Mouse (Mus musculus) kidney, adult 2 months (tissue): ENCODE results near the gene Gm45140. TPM values are rescaled to one million over a fixed set of nuclear protein-coding genes. Genes with fewer than 3 reads are reported as not detected.
A peak's percentile ranks its signal among the peaks of the same experiment; 100 is the strongest.

Experiments used
- DNase-seq: peaks from one replicate; pipeline ENCODE4 v3.0.0; 2021
- H3K27ac ChIP-seq: fragments of 200-500 bp; 2 replicates; pipeline ENCODE4 v1.5.1; 2012; ENCODE audit warnings: low read depth, low read length, control low read depth, inconsistent platforms; ENCODE audit not compliant: insufficient read depth
- H3K27me3 ChIP-seq: fragments of 200-500 bp; replicated peaks from 2 replicates; pipeline ENCODE4 v1.6.1; 2012; ENCODE audit warnings: mild to moderate bottlenecking, moderate library complexity, low read length, inconsistent platforms; ENCODE audit not compliant: control insufficient read depth, insufficient read depth
- H3K36me3 ChIP-seq: fragments of 200-500 bp; 2 replicates; pipeline ENCODE4 v1.6.1; 2012; ENCODE audit warnings: mild to moderate bottlenecking, moderate library complexity, low read length, inconsistent platforms; ENCODE audit not compliant: control insufficient read depth, insufficient read depth
- H3K4me1 ChIP-seq: fragments of 200-500 bp; 2 replicates; pipeline ENCODE4 v1.6.1; 2011; ENCODE audit warnings: low read length; ENCODE audit not compliant: control insufficient read depth, insufficient read depth
- H3K4me3 ChIP-seq: fragments of 200-500 bp; 2 replicates; pipeline ENCODE4 v1.5.1; 2011; ENCODE audit warnings: mild to moderate bottlenecking, low read depth, low read length, control low read depth; ENCODE audit not compliant: insufficient read depth
- CTCF ChIP-seq: fragments of 200-500 bp; conservative IDR thresholded peaks from 2 replicates; pipeline ENCODE4 v1.5.1; 2011; ENCODE audit warnings: low read depth, mild to moderate bottlenecking, control low read depth, low read length, moderate library complexity, mixed read lengths; ENCODE audit not compliant: insufficient read depth, insufficient read length
- POLR2A ChIP-seq: fragments of 200-500 bp; IDR thresholded peaks from one replicate; pipeline ENCODE4 v1.6.1; 2011; ENCODE audit warnings: low read depth, low read length, control low read depth
- WGBS: fragments of 180-500 bp; shearing (Covaris S2); methylation state at CpG from one replicate; pipeline ENCODE4 v1.1.7; 2018; 5-methylcytosine and 5-hydroxymethylcytosine counted together
- polyA plus RNA-seq: library from polyadenylated mRNA; depleted of rRNA; stranded (reverse); fragments of >200 nt; gene quantifications from 2 replicates; pipeline ENCODE4 v1.2.3, GENCODE M21; 2012

Gene Gm45140
- polyA plus RNA-seq, 1 experiment: 0.77 TPM

DNA sequence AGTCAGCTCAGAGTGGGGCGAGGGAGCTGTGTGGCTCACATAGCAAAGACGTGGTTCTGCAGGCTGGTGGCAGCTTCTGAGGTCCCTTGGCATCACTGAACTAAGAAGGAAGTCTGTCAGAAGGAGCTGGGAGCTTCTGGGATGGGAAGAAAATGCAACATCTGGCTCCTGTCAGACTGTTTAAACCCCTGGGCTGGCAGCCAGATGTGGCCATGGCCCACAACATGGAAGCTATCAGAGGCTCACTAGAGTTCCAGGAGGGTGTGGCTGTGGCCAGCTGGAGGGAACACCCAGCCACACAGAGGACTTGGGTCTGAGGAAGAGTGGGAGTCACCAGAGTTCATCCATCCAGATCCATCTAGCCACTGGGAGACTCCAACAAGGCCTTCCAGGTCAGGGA is 88.7 kb downstream of the Gm45140 start:
- Histone ChIP-seq H3K36me3 (no peaks in the 10 kb centered on the region), H3K4me1 (no peaks in the 10 kb centered on the region), H3K4me3 (no peak overlapping the region), H3K27me3 (no peaks in the 10 kb centered on the region), H3K27ac (no peak overlapping the region; the same call in 1 of the 2 replicates)
- no peak for TF ChIP-seq CTCF
- no peak for TF ChIP-seq POLR2A
- WGBS: 71% methylated on average over 2 of the region's 2 CpGs
- peak; percentile 49 for DNase-seq

DNA sequence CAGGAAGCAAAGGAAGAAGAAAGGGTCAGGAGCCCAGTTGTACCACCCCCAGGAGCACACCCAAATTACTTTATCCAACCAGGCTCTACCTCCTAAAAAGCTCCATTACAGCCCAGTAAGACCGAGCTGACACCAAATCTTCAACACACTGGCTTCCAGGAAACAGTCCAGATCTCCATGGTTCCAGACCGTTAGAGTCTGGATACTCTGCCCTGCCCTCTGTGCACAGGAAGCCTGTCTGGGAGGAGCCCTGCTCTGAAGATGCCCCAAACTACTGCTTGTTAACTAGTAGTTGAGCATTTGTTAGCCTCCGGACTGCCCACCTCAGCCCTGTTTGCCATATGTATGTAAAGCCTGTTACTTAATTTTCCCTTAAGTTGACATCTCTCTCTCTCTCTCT is 89.5 kb downstream of the Gm45140 start:
- H3K36me3 ChIP-seq: no peaks in the 10 kb centered on the region
- no peak overlapping the region for H3K27ac ChIP-seq
- WGBS: 29% methylated on average over 3 of the region's 3 CpGs
- H3K4me1 ChIP-seq: no peaks in the 10 kb centered on the region
- DNase-seq: peak; percentile 26
- H3K4me3 ChIP-seq: no peak overlapping the region
- H3K27me3 ChIP-seq: no peaks in the 10 kb centered on the region
- TF ChIP-seq POLR2A: no peak
- no peak for TF ChIP-seq CTCF

DNA sequence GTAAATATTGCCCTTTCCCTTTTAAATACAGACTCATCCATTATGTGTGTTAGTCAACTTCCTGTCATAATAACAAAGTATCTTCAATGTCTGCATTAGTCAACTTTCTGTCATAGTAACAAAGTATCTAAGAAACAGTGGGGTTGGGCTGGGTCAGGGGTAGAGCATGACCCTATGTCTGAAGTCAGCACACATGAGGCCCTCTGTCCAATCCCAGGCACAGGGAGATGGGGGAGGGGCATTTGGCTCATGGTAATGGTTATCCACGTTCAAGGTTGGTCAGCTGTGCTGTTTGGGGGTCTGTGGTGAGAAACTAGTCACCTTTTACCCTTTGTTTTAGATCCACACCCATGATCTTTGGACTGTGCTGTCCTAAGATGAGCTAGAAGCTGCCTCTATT is 90.3 kb downstream of the Gm45140 start:
- H3K4me1 ChIP-seq: no peaks in the 10 kb centered on the region
- DNase-seq: peak; percentile 51
- peak overlapping the region; percentile 57; the same call in 1 of the 2 replicates for H3K27ac ChIP-seq
- H3K27me3 ChIP-seq: no peaks in the 10 kb centered on the region
- H3K4me3 ChIP-seq: no peak overlapping the region
- H3K36me3 ChIP-seq: no peaks in the 10 kb centered on the region
- TF ChIP-seq POLR2A (no peak), CTCF (no peak)
- 19% methylated on average over 1 of the region's 1 CpGs for WGBS

DNA sequence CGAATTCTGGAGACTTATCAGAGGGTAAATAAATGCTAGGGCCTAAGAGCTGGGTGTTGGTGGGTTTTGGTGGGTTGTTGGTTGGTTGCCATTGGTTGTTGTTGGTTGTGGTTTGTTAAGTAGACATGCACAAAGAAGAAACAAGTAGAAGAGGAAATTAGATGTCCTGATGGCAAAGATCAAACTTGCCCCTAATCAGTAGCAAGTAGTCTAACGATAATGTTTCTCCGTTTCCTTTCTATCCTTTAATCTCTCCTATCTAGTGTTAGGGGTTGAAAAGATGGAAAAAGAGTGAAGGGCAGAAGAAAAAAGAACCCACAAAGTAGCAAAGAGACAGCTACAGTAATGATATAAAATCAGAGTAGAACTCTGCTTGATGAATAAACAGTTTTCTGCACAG is 91.0 kb downstream of the Gm45140 start:
- WGBS: 82% methylated on average over 3 of the region's 3 CpGs
- DNase-seq: no peak
- Histone ChIP-seq H3K27me3 (no peaks in the 10 kb centered on the region), H3K4me3 (no peak overlapping the region), H3K36me3 (no peaks in the 10 kb centered on the region), H3K27ac (no peak overlapping the region), H3K4me1 (no peaks in the 10 kb centered on the region)
- TF ChIP-seq CTCF (no peak), POLR2A (no peak)

DNA sequence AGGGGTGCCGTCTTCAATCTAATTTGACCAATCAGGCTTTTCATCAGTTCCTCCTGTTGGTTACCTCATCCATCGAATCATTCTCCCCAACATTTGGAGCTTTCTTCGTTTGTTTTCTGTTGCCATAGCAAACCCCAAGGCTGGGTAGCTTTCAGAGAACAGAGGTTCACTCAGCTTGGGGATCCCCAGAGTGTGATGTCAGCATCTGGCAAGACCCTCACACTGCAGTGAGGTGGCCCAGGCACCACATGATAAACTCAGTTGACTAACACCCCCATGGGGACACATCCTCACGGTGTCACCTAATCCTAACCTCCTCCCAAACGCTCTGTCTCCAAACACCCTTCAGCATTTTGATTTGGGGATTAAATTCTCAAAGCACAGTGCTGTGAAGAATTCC is 92.3 kb downstream of the Gm45140 start:
- Histone ChIP-seq H3K27ac (no peak overlapping the region), H3K4me1 (no peaks in the 10 kb centered on the region), H3K27me3 (no peaks in the 10 kb centered on the region), H3K36me3 (no peaks in the 10 kb centered on the region), H3K4me3 (no peak overlapping the region)
- TF ChIP-seq POLR2A: no peak
- WGBS: 79% methylated on average over 5 of the region's 5 CpGs
- DNase-seq: no peak

DNA sequence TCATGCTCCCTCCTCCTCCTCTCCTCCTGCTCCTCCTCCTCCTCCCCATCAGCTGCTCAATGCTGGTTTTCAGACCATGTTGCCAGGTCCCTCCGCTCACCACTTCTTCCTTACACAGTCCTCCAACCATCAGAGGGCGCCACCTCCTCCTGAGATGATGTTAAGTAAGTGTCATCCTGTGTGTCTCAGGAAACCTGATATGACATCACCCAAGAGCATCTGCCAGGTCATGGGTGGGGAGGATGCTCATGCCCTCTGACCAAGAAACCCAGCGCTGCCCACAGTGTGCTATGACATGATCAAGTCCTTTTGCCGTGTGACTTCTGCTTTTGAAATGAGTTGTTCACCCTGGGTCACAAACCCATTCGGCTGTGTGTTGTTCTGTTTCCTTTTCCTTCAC is 92.8 kb downstream of the Gm45140 start:
- Histone ChIP-seq H3K4me3 (no peak overlapping the region), H3K27me3 (no peaks in the 10 kb centered on the region), H3K27ac (no peak overlapping the region), H3K36me3 (no peaks in the 10 kb centered on the region), H3K4me1 (no peaks in the 10 kb centered on the region)
- 74% methylated on average over 5 of the region's 5 CpGs for WGBS
- no peak for DNase-seq
- TF ChIP-seq POLR2A: no peak
- TF ChIP-seq CTCF: 0 out of 2 replicates have a peak, but pooled peaks have one; percentile 30

DNA sequence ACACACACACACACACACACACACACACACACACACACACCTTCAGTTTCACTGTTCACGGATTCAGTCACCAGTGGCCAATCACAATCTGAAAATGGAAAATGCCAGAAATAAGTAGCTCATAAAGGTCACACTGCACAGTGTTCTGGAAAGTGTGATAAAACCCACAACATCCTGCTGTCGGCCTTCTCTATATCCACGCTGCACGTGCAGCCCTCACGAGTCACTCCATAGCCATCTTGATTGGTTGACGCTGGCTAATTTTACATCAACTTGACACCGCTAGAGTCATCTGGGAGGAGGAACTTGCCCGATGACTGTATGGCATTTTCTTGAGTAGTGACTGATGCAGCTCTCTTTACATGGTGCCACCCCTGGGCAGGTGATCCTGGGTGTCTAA is 93.6 kb downstream of the Gm45140 start:
- Histone ChIP-seq H3K27ac (no peak overlapping the region), H3K27me3 (no peaks in the 10 kb centered on the region), H3K4me3 (no peak overlapping the region), H3K36me3 (no peaks in the 10 kb centered on the region), H3K4me1 (no peaks in the 10 kb centered on the region)
- WGBS: 88% methylated on average over 8 of the region's 8 CpGs
- no peak for TF ChIP-seq POLR2A
- no peak for TF ChIP-seq CTCF
- DNase-seq: no peak

DNA sequence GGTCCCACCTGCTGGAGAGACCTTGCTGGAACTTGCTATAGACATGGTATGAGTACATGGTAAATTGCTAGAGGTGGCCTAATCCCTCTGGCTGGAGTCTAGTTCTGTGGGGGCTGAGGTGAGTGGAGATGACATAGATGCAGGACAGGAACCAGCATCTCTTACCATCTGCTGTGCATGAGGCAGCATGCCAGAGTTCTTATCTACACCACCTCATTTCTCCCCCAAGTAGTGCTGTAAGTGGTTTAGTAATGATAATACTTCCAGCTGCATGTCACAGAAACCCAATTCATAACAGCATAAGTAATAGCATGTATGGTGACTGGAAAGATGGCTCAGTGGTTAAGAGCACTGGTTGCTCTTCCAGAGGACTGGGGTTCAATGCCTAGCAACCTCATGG is 95.1 kb downstream of the Gm45140 start:
- Histone ChIP-seq H3K27ac (no peak overlapping the region), H3K27me3 (no peaks in the 10 kb centered on the region), H3K4me3 (no peak overlapping the region), H3K36me3 (no peaks in the 10 kb centered on the region), H3K4me1 (no peaks in the 10 kb centered on the region)
- TF ChIP-seq CTCF (no peak), POLR2A (no peak)
- DNase-seq: no peak
